Comparison of ENCODE assay signal across 31 mouse cellular contexts in the genomic region with DNA sequence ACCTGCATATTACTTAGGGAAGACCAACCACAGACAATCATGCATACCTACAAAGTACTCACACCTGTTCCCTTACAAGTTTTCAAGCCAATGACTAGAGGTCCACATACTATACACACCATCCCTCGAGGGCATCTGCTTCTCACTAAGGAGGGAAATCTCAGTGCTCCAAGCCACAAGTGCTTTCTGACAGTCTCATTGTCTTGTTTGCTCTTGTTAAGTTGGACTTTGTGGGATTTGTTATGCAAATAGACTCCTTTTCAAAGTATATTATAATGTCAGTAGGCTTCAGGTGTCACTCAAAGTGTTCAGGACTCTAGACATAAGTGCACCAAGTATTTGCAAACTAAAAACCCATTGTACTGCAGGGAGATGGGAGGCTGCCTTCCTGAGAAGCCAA. TPM values are rescaled to one million over a fixed set of nuclear protein-coding genes. Genes with fewer than 3 reads are reported as not detected.
"Had no signal": no experiment of that assay in that cellular context is flagged by ENCODE, and none has a peak within 500 bp of the region (broad histone marks: within the 10 kb centered on the region; RNA-seq: fewer than 3 reads in every experiment).

No protein-coding gene starts in this region.

- H3K9me3 ChIP-seq: hindbrain, embryonic 10.5 days; hindbrain, embryonic 12.5 days; intestine, embryonic 15.5 days; limb, embryonic 10.5 days; limb, embryonic 12.5 days; liver, embryonic 13.5 days; liver, embryonic 15.5 days had no signal

- H3K36me3 ChIP-seq: hindbrain, embryonic 10.5 days; hindbrain, embryonic 12.5 days; intestine, embryonic 15.5 days; limb, embryonic 10.5 days; limb, embryonic 12.5 days; liver, embryonic 13.5 days; liver, embryonic 15.5 days had no signal

- H3K4me1 ChIP-seq: hindbrain, embryonic 10.5 days; hindbrain, embryonic 12.5 days; limb, embryonic 10.5 days; limb, embryonic 12.5 days; liver, embryonic 13.5 days had no signal

- H3K27me3 ChIP-seq: hindbrain, embryonic 12.5 days; intestine, embryonic 15.5 days; limb, embryonic 12.5 days; liver, embryonic 13.5 days; liver, embryonic 15.5 days had no signal

- H3K27ac ChIP-seq: gastrocnemius, adult 2 months; heart, adult 2 months; hindbrain, embryonic 10.5 days; hindbrain, embryonic 12.5 days; hindbrain, embryonic 14.5 days; intestine, embryonic 15.5 days; kidney, postnatal 0 days; limb, embryonic 10.5 days; limb, embryonic 12.5 days; liver, embryonic 13.5 days; liver, embryonic 15.5 days had no signal

- H3K9ac ChIP-seq: hindbrain, embryonic 12.5 days; hindbrain, embryonic 14.5 days; intestine, embryonic 15.5 days; limb, embryonic 12.5 days; liver, embryonic 13.5 days; liver, embryonic 15.5 days; liver, postnatal 0 days had no signal

- H3K4me3 ChIP-seq: gastrocnemius, adult 2 months; heart, adult 2 months; hindbrain, embryonic 10.5 days; hindbrain, embryonic 12.5 days; intestine, embryonic 15.5 days; limb, embryonic 10.5 days; limb, embryonic 12.5 days; liver, embryonic 13.5 days; liver, embryonic 15.5 days had no signal

- H3K4me2 ChIP-seq: heart, embryonic 11.5 days; hindbrain, embryonic 12.5 days; hindbrain, embryonic 14.5 days; intestine, embryonic 15.5 days; limb, embryonic 12.5 days; liver, embryonic 11.5 days; liver, embryonic 13.5 days; liver, embryonic 15.5 days had no signal

- DNase-seq: gastrocnemius, adult 2 months; gastrocnemius, postnatal 10 days; gastrocnemius, postnatal 25 days; heart, adult 2 months; heart, postnatal 10 days; heart, postnatal 4 days; kidney, adult 18-20 months; kidney, adult 8-10 months; kidney, postnatal 14 days; kidney, postnatal 36 days; layer of hippocampus, adult 9-11 months; layer of hippocampus, postnatal 36 days; liver; liver, embryonic 13.5 days; liver, postnatal 0 days had no signal

- ATAC-seq: hindbrain, embryonic 16.5 days; inflammation-experienced regulatory T-cells, adult 6 months; intestine, embryonic 15.5 days; intestine, postnatal 0 days; liver, postnatal 0 days had no signal

RNA-seq across cellular contexts. Expression of a gene that starts 40.1 kb away (rescaled TPM):
- total RNA-seq: gastrocnemius, adult 2 months; gastrocnemius, postnatal 25 days; granulocyte monocyte progenitor cell, adult 5-6 weeks had no signal
- polyA plus RNA-seq: heart, embryonic 16.5 days; hindbrain, embryonic 16.5 days; large intestine, adult 2 months; liver, embryonic 13.5 days; liver, embryonic 15.5 days had no signal
